Mouse (Mus musculus): ENCODE data around the gene Cd200r3.

The Cd200r3 gene

GRCm38 (mm10) chr16:44943468-44943867 is at the start of gene Cd200r3:
Cd200r3 (plus strand) TSS chr16:44943678.
- no peak for DNase-seq (ENCODE audit: inconsistent ontology term)

- DNase-seq (ENCODE audit: inconsistent ontology term): no peak
These were observed 11.5 kb upstream of the Cd200r3 start for GRCm38 (mm10) chr16:44932016-44932415.

GRCm38 (mm10) chr16:44951360-44952114 is 8.1 kb downstream of the Cd200r3 start:
- DNase-seq (ENCODE audit: inconsistent ontology term): peak; percentile 41

GRCm38 (mm10) chr16:44962296-44962695 is 18.8 kb downstream of the Cd200r3 start:
- no peak for DNase-seq (ENCODE audit: inconsistent ontology term)

DNA sequence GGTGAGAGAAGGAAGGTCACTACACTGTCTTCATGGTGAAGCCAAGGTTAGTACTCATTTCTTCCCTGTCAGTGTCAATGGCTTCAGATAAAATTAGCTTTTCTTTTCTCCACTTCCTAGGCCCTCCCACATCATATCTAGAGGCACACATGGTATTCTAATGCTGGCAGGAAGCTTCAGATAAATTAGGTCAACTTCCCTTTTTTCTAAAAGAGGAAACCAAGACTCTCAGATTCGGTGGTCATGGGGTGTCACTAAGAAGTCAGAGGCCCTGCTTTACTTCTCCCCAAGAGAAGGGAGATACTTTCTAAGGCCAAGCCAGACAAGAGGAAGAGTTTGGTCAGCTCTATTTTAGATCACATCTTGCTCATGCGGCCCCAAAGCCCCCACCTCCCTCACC is 19.3 kb downstream of the Cd200r3 start:
- no peak for DNase-seq (ENCODE audit: inconsistent ontology term)

DNA sequence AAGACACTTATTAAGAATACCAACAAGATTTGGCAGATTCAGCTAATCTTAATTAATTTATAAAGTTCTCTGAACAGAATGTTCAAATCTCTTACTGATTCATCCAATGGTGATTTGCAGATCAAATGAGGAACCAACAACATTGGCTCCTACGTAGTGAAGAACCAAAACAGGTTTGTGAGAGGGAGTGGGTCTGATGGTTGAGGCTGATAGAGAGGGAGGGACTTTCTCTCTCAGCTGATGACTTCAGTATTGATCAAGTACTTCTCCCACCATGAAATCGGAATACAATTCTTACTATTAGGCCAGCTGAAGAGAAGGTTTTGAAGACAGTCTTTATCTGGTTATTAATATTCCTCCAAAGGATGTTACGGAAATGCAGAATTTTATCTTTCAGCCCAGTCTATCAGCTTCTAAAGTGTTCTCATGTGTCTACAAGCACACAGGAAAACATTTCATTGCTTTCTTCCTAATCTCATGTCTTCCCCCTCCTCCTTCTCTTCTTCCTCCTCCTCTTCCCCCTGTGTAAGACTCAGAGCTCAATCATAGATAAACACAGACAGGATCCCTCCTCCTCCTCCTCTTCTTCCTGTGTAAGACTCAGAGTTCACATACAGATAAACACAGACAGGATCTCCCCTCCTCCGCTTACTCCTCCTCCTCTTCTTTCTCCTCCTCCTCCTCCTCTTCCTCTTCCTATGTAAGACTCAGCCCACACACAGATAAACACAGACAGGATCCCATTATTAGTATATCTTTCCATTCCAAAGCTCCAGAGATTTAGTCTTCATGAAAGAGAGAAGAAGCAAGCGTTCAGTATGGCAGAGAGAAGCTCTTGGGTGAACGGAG is 21.3 kb downstream of the Cd200r3 start:
- DNase-seq (ENCODE audit: inconsistent ontology term): no peak

- no peak for DNase-seq (ENCODE audit: inconsistent ontology term)
These were observed 21.9 kb downstream of the Cd200r3 start for GRCm38 (mm10) chr16:44965428-44965827.

GRCm38 (mm10) chr16:44965890-44966289 is 22.4 kb downstream of the Cd200r3 start:
- DNase-seq (ENCODE audit: inconsistent ontology term): peak; percentile 21

DNA sequence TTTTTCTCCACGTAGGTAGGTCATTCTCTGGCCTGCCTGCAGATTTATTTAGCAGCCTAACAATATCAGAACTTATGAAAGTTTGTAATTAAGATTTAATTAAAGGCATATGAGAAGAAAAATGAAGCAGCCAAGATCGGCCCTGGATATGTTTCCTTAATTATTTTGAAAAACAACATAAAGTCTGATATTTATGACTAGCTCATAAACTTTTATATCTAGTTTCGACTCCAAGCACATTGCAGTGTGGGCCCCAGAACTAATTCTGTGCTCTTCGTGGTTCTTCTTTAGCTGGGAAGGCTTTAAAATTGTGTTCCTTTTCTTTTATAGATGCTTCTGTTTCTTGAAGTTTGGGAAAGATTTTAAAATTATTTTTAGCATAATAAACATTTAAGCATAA is 23.4 kb downstream of the Cd200r3 start:
- no peak for DNase-seq (ENCODE audit: inconsistent ontology term)

GRCm38 (mm10) chr16:44968113-44968512 is 24.6 kb downstream of the Cd200r3 start:
- no peak for DNase-seq (ENCODE audit: inconsistent ontology term)

DNA sequence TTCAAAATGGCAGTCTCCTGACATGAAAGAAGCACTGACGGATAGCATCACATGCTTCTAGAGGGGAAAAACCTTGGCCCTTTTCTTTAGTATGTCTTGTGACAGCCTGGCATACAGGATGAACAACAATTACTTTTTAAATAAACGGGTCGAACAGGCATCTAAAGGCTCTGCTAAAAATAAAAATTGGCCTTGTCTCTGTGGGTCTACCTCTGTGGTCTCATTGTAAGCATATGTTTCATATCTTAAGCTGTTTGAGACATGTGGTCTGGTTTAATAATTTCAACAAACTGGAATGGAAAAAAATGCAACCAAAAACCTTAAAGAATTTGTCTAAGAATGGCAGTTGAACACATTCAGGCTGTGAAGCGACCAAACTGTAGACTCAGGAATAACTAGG is 27.4 kb downstream of the Cd200r3 start:
- no peak for DNase-seq (ENCODE audit: inconsistent ontology term)

GRCm38 (mm10) chr16:44974042-44974441 is 30.6 kb downstream of the Cd200r3 start:
- DNase-seq (ENCODE audit: inconsistent ontology term): no peak

DNA sequence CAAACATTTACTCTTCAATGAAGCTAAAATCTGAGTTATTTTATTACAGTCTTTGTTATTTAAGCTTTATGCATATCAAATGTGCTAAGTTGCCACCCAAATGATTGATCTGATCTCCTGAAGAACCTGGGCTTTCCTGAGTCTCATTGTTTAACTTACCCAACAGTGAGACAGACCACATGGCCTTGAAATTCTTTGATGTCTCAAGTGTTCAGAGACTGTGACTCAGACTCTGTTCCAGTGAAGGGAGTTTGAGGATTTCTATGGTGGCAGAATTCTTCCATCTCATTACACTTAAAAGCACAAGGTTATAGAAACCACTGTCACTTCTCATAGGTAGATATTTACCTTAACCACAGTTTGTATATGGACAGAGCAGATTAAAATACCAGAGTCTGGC is 32.6 kb downstream of the Cd200r3 start:
- no peak for DNase-seq (ENCODE audit: inconsistent ontology term)

DNA sequence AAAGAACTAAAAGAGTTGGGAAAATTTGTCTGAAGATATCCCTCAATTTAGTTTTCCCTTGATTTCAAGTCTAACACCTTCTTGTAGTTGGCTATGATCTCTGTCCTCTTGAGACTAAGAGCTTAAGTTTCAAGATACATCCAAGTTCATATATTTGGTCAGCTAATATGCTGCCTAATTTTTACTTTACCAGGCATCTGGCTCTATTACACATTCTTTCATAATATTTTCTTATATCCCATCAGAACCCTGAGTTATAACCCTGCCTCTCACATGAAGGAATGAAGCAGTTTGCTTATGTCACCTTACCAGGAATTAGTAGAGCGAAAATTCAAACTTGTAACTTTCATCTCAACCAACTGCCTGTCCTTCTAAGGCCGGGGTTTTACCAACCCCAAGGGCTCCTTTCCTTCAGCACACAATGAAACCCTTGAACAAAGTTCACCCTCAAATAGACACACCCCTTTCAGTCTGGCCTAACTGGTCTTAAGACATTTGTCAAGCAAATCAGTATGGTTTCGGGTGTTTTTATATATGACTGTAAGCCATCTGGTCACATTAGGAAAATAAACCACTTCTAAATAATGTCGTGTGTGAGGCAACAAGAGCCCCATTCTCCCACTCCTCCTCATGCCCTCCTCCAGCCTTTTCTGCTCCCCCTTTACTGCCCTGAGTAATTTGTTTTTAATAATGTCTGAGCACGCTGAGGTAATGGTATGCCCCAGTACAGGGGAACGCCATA is 33.6 kb downstream of the Cd200r3 start:
- no peak for DNase-seq (ENCODE audit: inconsistent ontology term)

GRCm38 (mm10) chr16:44978193-44978592 is 34.7 kb downstream of the Cd200r3 start:
- no peak for DNase-seq (ENCODE audit: inconsistent ontology term)

GRCm38 (mm10) chr16:44979355-44979896 is 35.9 kb downstream of the Cd200r3 start:
- DNase-seq (ENCODE audit: inconsistent ontology term): no peak

DNA sequence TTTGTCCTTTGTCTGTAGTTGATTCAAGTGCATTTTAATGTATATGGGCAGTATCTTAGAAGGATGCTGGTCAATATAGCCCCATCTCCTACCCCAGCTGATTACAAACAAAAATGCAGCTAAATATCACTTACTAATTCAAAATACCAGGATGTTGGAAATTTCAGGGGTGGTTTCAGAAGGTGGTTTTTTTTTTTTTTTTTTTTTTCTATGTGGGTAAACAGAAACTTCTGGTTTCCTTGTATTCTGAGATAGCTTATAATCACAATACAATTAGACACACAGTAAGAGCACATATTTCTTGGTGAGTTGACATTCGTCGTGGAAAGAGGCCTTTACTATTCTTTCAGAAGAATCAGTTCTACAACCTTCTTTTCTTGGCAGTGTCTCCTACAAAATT is 39.5 kb downstream of the Cd200r3 start:
- DNase-seq (ENCODE audit: inconsistent ontology term): no peak

- DNase-seq (ENCODE audit: inconsistent ontology term): peak; percentile 45
These were observed 40.0 kb downstream of the Cd200r3 start for GRCm38 (mm10) chr16:44983379-44984060.

GRCm38 (mm10) chr16:44984111-44984510 is 40.6 kb downstream of the Cd200r3 start:
- DNase-seq (ENCODE audit: inconsistent ontology term): no peak

DNA sequence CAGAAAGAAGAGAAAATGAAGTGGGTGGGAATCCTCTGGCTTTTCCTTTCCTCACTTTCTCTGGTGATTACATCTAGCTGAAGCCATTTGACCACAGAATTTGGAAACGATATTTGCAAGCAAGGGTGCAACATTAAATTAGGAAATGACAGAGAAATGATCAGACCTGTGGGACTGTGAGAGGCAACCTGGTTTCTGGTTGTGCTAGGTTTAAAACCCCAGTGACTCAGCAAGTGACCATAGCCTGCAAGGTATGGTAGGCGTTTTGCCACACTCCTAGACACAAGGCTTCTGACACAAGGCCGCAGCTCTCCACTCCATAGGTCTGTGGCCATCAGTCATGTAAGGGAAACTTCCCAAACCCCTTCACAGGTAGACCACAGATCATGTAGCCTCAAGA is 41.4 kb downstream of the Cd200r3 start:
- no peak for DNase-seq (ENCODE audit: inconsistent ontology term)

DNA sequence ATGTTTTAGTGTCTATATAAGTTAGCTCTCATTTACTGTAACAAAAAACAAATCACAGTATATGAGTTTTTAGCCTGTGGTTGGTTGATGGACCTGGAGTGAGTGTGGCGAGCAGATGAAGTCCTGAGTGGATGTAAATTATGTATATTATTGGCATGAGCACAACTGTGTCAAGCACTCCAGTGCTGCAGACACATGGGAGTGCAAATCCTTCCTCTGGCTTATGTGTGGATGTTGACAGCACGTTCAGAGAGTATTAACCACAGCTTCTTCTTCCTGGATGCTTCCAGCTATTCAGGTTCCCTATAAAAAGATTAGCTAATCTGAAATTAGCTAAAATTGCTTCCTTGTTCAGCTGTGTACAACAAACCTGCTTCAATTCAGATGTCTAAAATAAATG is 42.6 kb downstream of the Cd200r3 start:
- DNase-seq (ENCODE audit: inconsistent ontology term): no peak

Data from Muller cell, postnatal 12 days (primary cell).